Mouse (Mus musculus) C2C12 (cell line): ENCODE data around the gene Igsf3.

ENCODE experiments used
- CTCF ChIP-seq: IDR thresholded peaks from one replicate; pipeline ENCODE4 v1.5.1; 2011; ENCODE audit not compliant: control insufficient read depth, insufficient read depth, insufficient read length
- MAX ChIP-seq: IDR thresholded peaks from one replicate; pipeline ENCODE4 v1.6.1; 2011; ENCODE audit warnings: mild to moderate bottlenecking, control low read depth
- MYOD1 ChIP-seq: IDR thresholded peaks from one replicate; pipeline ENCODE4 v1.6.1; 2011; ENCODE audit warnings: low read depth; ENCODE audit not compliant: control insufficient read depth, insufficient read length
- MYOG ChIP-seq: IDR thresholded peaks from one replicate; pipeline ENCODE4 v1.6.1; 2011; ENCODE audit not compliant: control insufficient read depth, insufficient read length; ENCODE audit errors: extremely low read depth
- USF1 ChIP-seq: IDR thresholded peaks from one replicate; pipeline ENCODE4 v1.6.1; 2011; ENCODE audit warnings: low read depth, mild to moderate bottlenecking, control low read depth, moderate library complexity

GRCm38 (mm10) chr3:101354490-101354889, 22.4 kb upstream of the Igsf3 start:
- no peak for TF ChIP-seq CTCF
- no peak for TF ChIP-seq USF1
- TF ChIP-seq MAX: no peak
- TF ChIP-seq MYOD1: no peak
- TF ChIP-seq MYOG: no peak
